Comparison of ENCODE assay signal across 16 mouse cellular contexts in the genomic region with DNA sequence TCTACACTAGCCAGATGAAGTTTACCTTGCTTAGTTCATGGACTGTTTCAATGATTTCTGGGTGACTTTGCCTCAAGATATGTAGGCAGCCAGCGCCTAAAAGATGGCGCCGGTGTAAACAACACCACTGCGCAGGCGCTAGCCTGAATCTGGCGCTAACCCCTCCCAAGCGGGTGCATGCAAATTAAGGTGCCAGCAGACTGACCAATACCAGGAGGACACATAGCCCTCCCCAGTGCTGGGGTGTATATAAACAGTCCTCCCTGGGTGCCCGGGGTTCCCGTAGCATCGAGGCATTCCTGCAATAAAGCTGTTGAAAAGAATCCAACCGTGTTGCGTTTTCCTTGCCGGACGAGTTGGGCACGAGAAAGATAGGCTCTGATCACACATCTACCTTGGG.
"Had no signal": no experiment of that assay in that cellular context is flagged by ENCODE, and none has a peak within 500 bp of the region (broad histone marks: within the 10 kb centered on the region; RNA-seq: fewer than 3 reads in every experiment).

No protein-coding gene starts in this region.

- H3K9me3 ChIP-seq: neural tube, embryonic 13.5 days; neural tube, embryonic 15.5 days; stomach, embryonic 15.5 days had no signal

- DNase-seq: retina, postnatal 1 day; right cerebral cortex, adult 18-20 months; right cerebral cortex, postnatal 14 days; right cerebral cortex, postnatal 25 days; right cerebral cortex, postnatal 4 days; spleen, adult 18-20 months; thymus, adult 18-20 months; thymus, adult 2 months; thymus, postnatal 14 days; thymus, postnatal 25 days; thymus, postnatal 36 days; thymus, postnatal 4 days had no signal

- H3K4me1 ChIP-seq: neural tube, embryonic 13.5 days; neural tube, embryonic 15.5 days; stomach, embryonic 15.5 days had no signal

- H3K27me3 ChIP-seq: neural tube, embryonic 13.5 days; neural tube, embryonic 15.5 days; stomach, embryonic 15.5 days had no signal

- H3K27ac ChIP-seq: neural tube, embryonic 13.5 days; neural tube, embryonic 15.5 days; stomach, embryonic 15.5 days; stomach, postnatal 0 days had no signal

- H3K36me3 ChIP-seq: neural tube, embryonic 13.5 days; neural tube, embryonic 15.5 days; stomach, embryonic 15.5 days had no signal

- H3K4me3 ChIP-seq: neural tube, embryonic 13.5 days; neural tube, embryonic 15.5 days; stomach, embryonic 15.5 days had no signal
